Mouse (Mus musculus) left cerebral cortex, postnatal 25 days (tissue): ENCODE data around the gene Gdnf. TPM values are rescaled to one million over a fixed set of nuclear protein-coding genes. Genes with fewer than 3 reads are reported as not detected.
A peak's percentile ranks its signal among the peaks of the same experiment; 100 is the strongest.

Source experiments
- DNase-seq, 2 experiments: peaks; one replicate each; pipeline ENCODE4 v3.0.0; 2022; ENCODE audit warnings: low spot score in 2 of 2, mixed read lengths in 1 of 2
- intact Hi-C: fragments of 180-260 bp; cut with DNase I; formaldehyde crosslinking; loops from one replicate; pipeline ENCODE4 v1.15.1; 2025
- total RNA-seq, 2 experiments: library from RNA; stranded (reverse); gene quantifications; 2 replicates each; pipeline ENCODE4 v1.2.3; 2021

Gdnf gene
- total RNA-seq, 2 experiments from 2014 or later = 0.14 to 0.71 TPM

GRCm38 (mm10) chr15:7857418-7857817 is 46.8 kb downstream of the Gdnf start:
- DNase-seq = no peak
- intact Hi-C loops = no loop called here

GRCm38 (mm10) chr15:7858841-7859240 is 48.2 kb downstream of the Gdnf start:
- no peak for DNase-seq
- intact Hi-C loops = no loop called here

- intact Hi-C loops = no loop called here
- DNase-seq = no peak
These were observed 52.2 kb downstream of the Gdnf start for GRCm38 (mm10) chr15:7862890-7863289.

GRCm38 (mm10) chr15:7863328-7863727 is 52.7 kb downstream of the Gdnf start:
- intact Hi-C loops = no loop called here
- DNase-seq = peak in 1 of 2 experiments; percentile 45

- DNase-seq = no peak
- intact Hi-C loops = no loop called here
These were observed 54.7 kb downstream of the Gdnf start for GRCm38 (mm10) chr15:7865305-7865704.

GRCm38 (mm10) chr15:7872473-7872872 is 61.8 kb downstream of the Gdnf start:
- no peak for DNase-seq
- intact Hi-C loops = no loop called here

- intact Hi-C loops = no loop called here
- no peak for DNase-seq
These were observed 65.2 kb downstream of the Gdnf start for GRCm38 (mm10) chr15:7875879-7876278.

GRCm38 (mm10) chr15:7877560-7878467 is 67.2 kb downstream of the Gdnf start:
- DNase-seq = no peak
- intact Hi-C loops = no loop called here

GRCm38 (mm10) chr15:7878861-7879260 is 68.2 kb downstream of the Gdnf start:
- intact Hi-C loops = no loop called here
- no peak for DNase-seq

- no peak for DNase-seq
- intact Hi-C loops = no loop called here
These were observed 69.3 kb downstream of the Gdnf start for GRCm38 (mm10) chr15:7879956-7880355.

GRCm38 (mm10) chr15:7884181-7884580 is 73.5 kb downstream of the Gdnf start:
- DNase-seq = no peak
- intact Hi-C loops = no loop called here

- DNase-seq = no peak
- intact Hi-C loops = no loop called here
These were observed 74.5 kb downstream of the Gdnf start for GRCm38 (mm10) chr15:7885106-7885505.

GRCm38 (mm10) chr15:7886591-7886990 is 75.9 kb downstream of the Gdnf start:
- intact Hi-C loops = no loop called here
- no peak for DNase-seq
